Mouse (Mus musculus): Measurements from ENCODE around the gene Cpsf4l. TPM values are rescaled to one million over a fixed set of nuclear protein-coding genes. Genes with fewer than 3 reads are reported as not detected.

Gene Cpsf4l
- total RNA-seq, 1 experiment: 19.6 TPM

DNA sequence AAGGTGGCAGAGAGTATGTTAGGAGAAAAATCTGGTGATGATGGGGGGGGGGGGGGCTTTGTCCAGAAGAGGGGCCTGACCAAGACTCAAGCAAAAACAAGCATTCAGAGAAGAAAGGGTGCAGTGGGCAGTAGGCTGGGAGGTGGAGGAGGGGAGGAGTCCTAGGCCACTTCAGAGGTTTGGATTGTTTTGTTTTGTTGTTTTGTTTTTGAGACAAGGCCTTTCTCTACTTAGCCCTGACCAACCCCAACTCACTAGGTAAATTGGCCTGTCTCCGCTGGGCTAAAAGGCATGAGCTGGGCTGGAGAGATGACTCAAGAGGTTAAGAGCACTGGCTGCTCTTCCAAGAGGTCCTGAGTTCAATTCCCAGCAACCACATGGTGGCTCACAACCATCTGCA lies 1.2 kb upstream of the Cpsf4l start:
- in situ Hi-C loops (cut with MboI; ENCODE audit: low sequenced_read_pairs in 2 of 2, unreplicated experiment in 2 of 2): no loop called here
- no peak for DNase-seq (ENCODE audit: low read depth, low spot score)
- peaks cover 5 to 23% of the 10 kb centered on the region in 2 experiments; a peak in 3 of 4 replicates for H3K4me1 ChIP-seq (ENCODE audit: control insufficient read depth in 2 of 2, insufficient read depth in 2 of 2, low read length in 2 of 2, poor library complexity in 1 of 2)
- H3K27ac ChIP-seq (ENCODE audit: insufficient read depth, low read depth, low read length, poor library complexity, severe bottlenecking): peak overlapping the region; percentile 99
- peak overlapping the region in 1 of 2 experiments; percentile 50; a peak in 2 of 4 replicates for H3K4me3 ChIP-seq (ENCODE audit: insufficient read depth in 1 of 2, low read depth in 1 of 2, low read length in 2 of 2, poor library complexity in 1 of 2, severe bottlenecking in 1 of 2)
- peak overlapping the region; percentile 67 for H3K9ac ChIP-seq (ENCODE audit: insufficient read depth, low read depth, low read length, poor library complexity, severe bottlenecking)
- H3K36me3 ChIP-seq (ENCODE audit: control insufficient read depth, insufficient read depth, low read length, poor library complexity, severe bottlenecking): no peaks in the 10 kb centered on the region; the same call in 1 of the 2 replicates
- no peaks in the 10 kb centered on the region for H3K9me3 ChIP-seq (ENCODE audit: control insufficient read depth, insufficient read depth, low read depth, low read length)
- TF ChIP-seq CHD2 (IDR thresholded peaks at IDR 0.05; ENCODE audit: low read depth, low read length) (no peak), MAFK (IDR thresholded peaks at IDR 0.05; ENCODE audit: insufficient read depth, low read depth, low read length) (no peak), ZC3H11A (IDR thresholded peaks at IDR 0.05; ENCODE audit: borderline replicate concordance, low read depth, low read length) (no peak), ZNF384 (IDR thresholded peaks at IDR 0.05; ENCODE audit: low read depth, low read length) (no peak), HCFC1 (IDR thresholded peaks at IDR 0.05; ENCODE audit: borderline replicate concordance, insufficient read depth, low read length) (no peak)

DNA sequence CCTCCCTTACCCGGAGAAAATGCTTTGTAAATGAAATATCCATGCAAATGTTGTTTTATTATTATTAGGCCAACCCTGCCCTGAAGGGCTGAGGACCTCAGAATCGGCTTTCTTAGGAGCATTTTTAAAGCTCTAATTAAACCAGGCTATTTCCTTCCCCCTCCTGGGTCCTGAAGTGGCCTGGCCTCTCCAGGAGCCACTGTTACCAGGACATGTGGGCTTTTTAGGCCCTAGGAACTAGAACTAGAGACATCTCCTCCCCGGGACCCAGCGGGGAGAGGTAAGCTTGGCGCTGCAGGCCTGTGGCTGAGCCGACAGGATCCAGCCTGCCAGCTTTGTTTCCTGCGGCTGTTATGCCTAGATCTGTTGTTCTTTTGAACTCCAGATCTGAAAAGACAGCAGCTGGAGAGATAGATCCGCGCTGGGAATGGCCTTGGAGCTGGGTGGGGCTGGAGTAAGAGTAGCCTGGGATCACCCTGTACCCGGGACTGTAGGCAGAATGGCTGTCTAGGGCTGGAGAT lies 500 bp upstream of the Cpsf4l start:
- H3K9ac ChIP-seq (ENCODE audit: insufficient read depth, low read depth, low read length, poor library complexity, severe bottlenecking): peak overlapping the region; percentile 67
- peaks cover 5 to 23% of the 10 kb centered on the region in 2 experiments; a peak in 3 of 4 replicates for H3K4me1 ChIP-seq (ENCODE audit: control insufficient read depth in 2 of 2, insufficient read depth in 2 of 2, low read length in 2 of 2, poor library complexity in 1 of 2)
- no peak for TF ChIP-seq ZC3H11A (IDR thresholded peaks at IDR 0.05; ENCODE audit: borderline replicate concordance, low read depth, low read length)
- TF ChIP-seq ZNF384 (IDR thresholded peaks at IDR 0.05; ENCODE audit: low read depth, low read length): no peak
- no peak for TF ChIP-seq MAFK (IDR thresholded peaks at IDR 0.05; ENCODE audit: insufficient read depth, low read depth, low read length)
- TF ChIP-seq CHD2 (IDR thresholded peaks at IDR 0.05; ENCODE audit: low read depth, low read length): no peak
- no peak for TF ChIP-seq HCFC1 (IDR thresholded peaks at IDR 0.05; ENCODE audit: borderline replicate concordance, insufficient read depth, low read length)
- peak overlapping the region; percentile 99 for H3K27ac ChIP-seq (ENCODE audit: insufficient read depth, low read depth, low read length, poor library complexity, severe bottlenecking)
- in situ Hi-C loops (cut with MboI; ENCODE audit: low sequenced_read_pairs in 2 of 2, unreplicated experiment in 2 of 2): no loop called here
- no peaks in the 10 kb centered on the region; the same call in 1 of the 2 replicates for H3K36me3 ChIP-seq (ENCODE audit: control insufficient read depth, insufficient read depth, low read length, poor library complexity, severe bottlenecking)
- H3K4me3 ChIP-seq (ENCODE audit: insufficient read depth in 1 of 2, low read depth in 1 of 2, low read length in 2 of 2, poor library complexity in 1 of 2, severe bottlenecking in 1 of 2): peak overlapping the region; percentile 20 to 50
- H3K9me3 ChIP-seq (ENCODE audit: control insufficient read depth, insufficient read depth, low read depth, low read length): no peaks in the 10 kb centered on the region
- peak; percentile 88 for DNase-seq (ENCODE audit: low read depth, low spot score)

DNA sequence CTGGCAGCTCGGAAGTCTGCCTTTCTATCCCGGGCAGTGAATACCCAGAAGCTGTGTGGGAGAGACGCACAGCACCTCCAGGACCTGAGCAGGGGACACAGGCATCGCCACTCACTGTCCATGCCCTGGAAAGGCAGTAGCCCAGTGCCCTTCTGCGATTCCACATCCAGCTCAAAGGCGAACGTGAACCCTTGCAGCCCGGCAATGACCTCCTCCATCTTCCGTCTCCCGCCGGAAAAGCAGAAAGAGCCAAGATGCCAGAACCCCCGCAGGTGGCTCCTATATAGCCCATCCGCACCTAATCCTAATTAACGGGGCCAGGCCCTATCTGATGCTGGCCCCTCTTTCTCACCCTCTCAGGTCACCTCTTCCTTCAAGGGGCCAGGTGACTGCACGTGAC lies 545 bp downstream of the Cpsf4l start:
- H3K27ac ChIP-seq (ENCODE audit: insufficient read depth, low read depth, low read length, poor library complexity, severe bottlenecking): peak overlapping the region; percentile 99
- TF ChIP-seq ZC3H11A (IDR thresholded peaks at IDR 0.05; ENCODE audit: borderline replicate concordance, low read depth, low read length) (no peak), CHD2 (IDR thresholded peaks at IDR 0.05; ENCODE audit: low read depth, low read length) (no peak), HCFC1 (IDR thresholded peaks at IDR 0.05; ENCODE audit: borderline replicate concordance, insufficient read depth, low read length) (no peak), ZNF384 (IDR thresholded peaks at IDR 0.05; ENCODE audit: low read depth, low read length) (no peak), MAFK (IDR thresholded peaks at IDR 0.05; ENCODE audit: insufficient read depth, low read depth, low read length) (no peak)
- H3K9me3 ChIP-seq (ENCODE audit: control insufficient read depth, insufficient read depth, low read depth, low read length): no peaks in the 10 kb centered on the region
- H3K4me1 ChIP-seq (ENCODE audit: control insufficient read depth in 2 of 2, insufficient read depth in 2 of 2, low read length in 2 of 2, poor library complexity in 1 of 2): peaks cover 5 to 18% of the 10 kb centered on the region in 2 experiments; a peak in 3 of 4 replicates
- DNase-seq (ENCODE audit: low read depth, low spot score): no peak
- no peaks in the 10 kb centered on the region; the same call in 1 of the 2 replicates for H3K36me3 ChIP-seq (ENCODE audit: control insufficient read depth, insufficient read depth, low read length, poor library complexity, severe bottlenecking)
- in situ Hi-C loops (cut with MboI; ENCODE audit: low sequenced_read_pairs in 2 of 2, unreplicated experiment in 2 of 2): loop anchor here in 1 of 2 experiments (10.0 kb wide), 1 partner anchor 106 kb away; no protein-coding TSS in a partner anchor
- H3K4me3 ChIP-seq (ENCODE audit: insufficient read depth in 1 of 2, low read depth in 1 of 2, low read length in 2 of 2, poor library complexity in 1 of 2, severe bottlenecking in 1 of 2): peak overlapping the region; percentile 46 to 62
- peak overlapping the region; percentile 67 for H3K9ac ChIP-seq (ENCODE audit: insufficient read depth, low read depth, low read length, poor library complexity, severe bottlenecking)

DNA sequence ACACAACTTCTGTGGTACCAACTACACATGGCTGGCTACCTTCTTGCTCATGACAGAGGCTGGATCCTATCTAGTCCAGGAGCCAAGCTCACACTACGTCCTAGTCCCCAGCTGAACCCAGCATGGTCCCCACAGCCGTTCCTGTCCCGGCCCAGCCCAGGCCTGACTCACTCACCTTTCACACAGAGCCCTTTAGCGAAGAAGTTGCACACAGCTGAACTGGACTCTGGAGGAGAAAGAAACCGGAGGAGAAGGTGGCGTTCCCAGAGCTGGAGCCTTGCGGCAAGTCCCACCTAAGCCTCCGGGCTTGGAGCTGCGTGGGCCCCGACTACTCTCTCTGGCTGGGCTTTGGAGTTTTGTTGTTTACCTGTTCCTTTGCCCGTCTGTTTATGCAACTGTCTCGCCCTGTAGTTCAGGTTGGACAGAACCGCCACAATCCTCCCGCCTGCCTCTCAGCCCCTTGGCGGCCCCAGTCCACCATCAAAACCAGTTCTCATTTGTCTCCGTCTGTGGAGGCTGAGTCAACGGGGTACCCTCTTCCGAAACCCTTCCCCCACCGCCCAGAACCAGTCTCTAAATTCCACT lies 1.1 kb downstream of the Cpsf4l start:
- in situ Hi-C loops (cut with MboI; ENCODE audit: low sequenced_read_pairs in 2 of 2, unreplicated experiment in 2 of 2): loop anchor here in 1 of 2 experiments (10.0 kb wide), 1 partner anchor 106 kb away; no protein-coding TSS in a partner anchor
- Histone ChIP-seq H3K36me3 (ENCODE audit: control insufficient read depth, insufficient read depth, low read length, poor library complexity, severe bottlenecking) (no peaks in the 10 kb centered on the region; the same call in 1 of the 2 replicates), H3K27ac (ENCODE audit: insufficient read depth, low read depth, low read length, poor library complexity, severe bottlenecking) (peak overlapping the region; percentile 99), H3K9ac (ENCODE audit: insufficient read depth, low read depth, low read length, poor library complexity, severe bottlenecking) (peak overlapping the region; percentile 67), H3K4me1 (ENCODE audit: control insufficient read depth in 2 of 2, insufficient read depth in 2 of 2, low read length in 2 of 2, poor library complexity in 1 of 2) (peaks cover 5 to 17% of the 10 kb centered on the region in 2 experiments; a peak in 3 of 4 replicates), H3K9me3 (ENCODE audit: control insufficient read depth, insufficient read depth, low read depth, low read length) (no peaks in the 10 kb centered on the region), H3K4me3 (ENCODE audit: insufficient read depth in 1 of 2, low read depth in 1 of 2, low read length in 2 of 2, poor library complexity in 1 of 2, severe bottlenecking in 1 of 2) (peak overlapping the region; percentile 46 to 62)
- DNase-seq (ENCODE audit: low read depth, low spot score): no peak
- TF ChIP-seq ZC3H11A (IDR thresholded peaks at IDR 0.05; ENCODE audit: borderline replicate concordance, low read depth, low read length) (no peak), ZNF384 (IDR thresholded peaks at IDR 0.05; ENCODE audit: low read depth, low read length) (no peak), CHD2 (IDR thresholded peaks at IDR 0.05; ENCODE audit: low read depth, low read length) (no peak), HCFC1 (IDR thresholded peaks at IDR 0.05; ENCODE audit: borderline replicate concordance, insufficient read depth, low read length) (no peak), MAFK (IDR thresholded peaks at IDR 0.05; ENCODE audit: insufficient read depth, low read depth, low read length) (no peak)
